Mouse (Mus musculus) liver, embryonic 14.5 days (tissue): ENCODE results near the gene Hist1h2ac.

Source experiments
- CTCF ChIP-seq: IDR thresholded peaks from 2 replicates; pipeline ENCODE4 v1.5.1; 2016; ENCODE audit warnings: antibody characterized with exemption, low read depth, control low read depth
- EP300 ChIP-seq: IDR thresholded peaks from 2 replicates; pipeline ENCODE4 v1.6.1; 2016; ENCODE audit warnings: antibody characterized with exemption, low read depth

DNA sequence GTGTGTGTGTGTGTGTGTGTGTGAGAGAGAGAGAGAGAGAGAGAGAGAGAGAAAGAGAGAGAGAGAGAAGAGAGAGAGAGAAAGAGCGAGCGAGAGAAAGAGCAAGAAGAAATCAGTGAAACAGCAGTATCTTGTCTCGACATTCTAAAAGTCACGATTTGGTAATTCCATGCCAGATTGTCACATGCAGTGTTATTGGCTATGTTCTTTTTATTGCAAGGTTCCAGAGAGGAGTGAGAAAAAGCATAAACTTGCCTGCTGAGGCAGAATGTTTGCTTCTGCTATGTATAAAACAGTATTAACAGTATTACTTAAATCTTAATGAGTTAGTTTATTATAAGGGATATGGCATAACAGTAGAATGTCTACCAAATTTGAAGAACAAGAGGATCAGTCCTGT is 2.2 kb upstream of the Hist1h2ac start:
- TF ChIP-seq CTCF: no peak
- TF ChIP-seq EP300: no peak
